In the genomic region with DNA sequence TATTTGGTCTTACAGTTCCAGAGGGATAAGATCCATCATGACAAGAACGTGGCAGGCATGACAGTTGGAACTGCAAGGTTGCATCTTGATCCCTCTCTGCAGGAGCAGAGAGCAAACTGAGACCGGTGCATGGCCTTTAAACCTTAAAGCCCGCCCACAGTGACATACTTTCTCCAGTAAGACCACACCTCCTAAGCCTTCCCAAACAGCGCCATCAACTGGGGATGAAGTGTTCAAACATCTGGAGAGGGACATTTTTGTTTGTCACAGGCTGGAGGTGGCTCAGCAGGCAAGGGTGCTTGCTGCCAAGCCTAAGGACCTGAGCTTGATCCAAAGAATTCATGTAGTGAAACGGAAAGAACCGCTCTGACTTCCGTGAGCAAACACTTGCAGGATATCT, we compare ENCODE assay signal across 16 mouse cellular contexts.
"Had no signal": no experiment of that assay in that cellular context is flagged by ENCODE, and none has a peak within 500 bp of the region (broad histone marks: within the 10 kb centered on the region; RNA-seq: fewer than 3 reads in every experiment).

No protein-coding gene starts in this region.

- H3K9me3 ChIP-seq: limb, embryonic 13.5 days; midbrain, embryonic 15.5 days; neural tube, embryonic 12.5 days had no signal

- H3K4me3 ChIP-seq: layer of hippocampus, adult 2 months; limb, embryonic 13.5 days; midbrain, embryonic 15.5 days; neural tube, embryonic 12.5 days had no signal

- H3K4me1 ChIP-seq: midbrain, embryonic 15.5 days; neural tube, embryonic 12.5 days had no signal

- H3K36me3 ChIP-seq: midbrain, embryonic 15.5 days; neural tube, embryonic 12.5 days had no signal

- H3K27ac ChIP-seq: layer of hippocampus, adult 2 months; limb, embryonic 13.5 days; liver, embryonic 14.5 days; midbrain, embryonic 15.5 days; neural tube, embryonic 12.5 days had no signal

- H3K4me2 ChIP-seq: limb, embryonic 13.5 days; midbrain, embryonic 11.5 days; midbrain, embryonic 15.5 days; neural tube, embryonic 12.5 days had no signal

- H3K27me3 ChIP-seq: limb, embryonic 13.5 days; midbrain, embryonic 15.5 days; neural tube, embryonic 12.5 days had no signal

- ATAC-seq: midbrain, embryonic 15.5 days had no signal

- H3K9ac ChIP-seq: limb, embryonic 13.5 days; liver, embryonic 14.5 days; midbrain, embryonic 15.5 days; neural tube, embryonic 12.5 days had no signal

- DNase-seq: kidney, adult 18-20 months; kidney, postnatal 10 days; kidney, postnatal 4 days; lung, adult 18-20 months; lung, postnatal 4 days; retina, postnatal 1 day; right cerebral cortex, postnatal 4 days; spleen, adult 18-20 months; thymus, adult 2 months; thymus, postnatal 25 days had no signal
